Mouse (Mus musculus): ENCODE results near the gene Marveld2.

DNA sequence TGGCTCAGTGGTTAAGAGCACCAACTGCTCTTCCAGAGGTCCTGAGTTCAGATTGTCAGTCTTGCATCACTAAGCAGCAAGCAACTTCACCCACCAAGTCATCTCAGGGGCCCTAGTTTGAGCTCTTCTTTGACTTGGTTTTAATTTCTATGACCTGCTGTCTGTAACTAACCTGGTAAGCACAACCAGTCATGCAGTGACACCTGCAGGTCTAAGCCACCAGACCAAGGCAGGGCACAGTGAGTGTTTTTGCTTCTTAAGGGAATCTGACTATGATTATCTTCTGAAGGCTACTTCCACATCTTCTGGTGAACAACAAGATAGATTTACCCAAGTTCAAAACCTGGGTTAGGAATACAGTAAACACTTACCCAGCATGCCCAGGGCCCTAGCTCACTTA is 36.8 kb downstream of the Marveld2 start:
- TF ChIP-seq POLR2A (IDR thresholded peaks at IDR 0.05; ENCODE audit: borderline replicate concordance, extremely low read depth, low read depth, low read length) (no peak), CTCF (IDR thresholded peaks at IDR 0.05; ENCODE audit: insufficient read depth, low read length) (0 out of 2 replicates have a peak, but pooled peaks have one; percentile 33)
